Mouse (Mus musculus): ENCODE measurements at regions not wholly inside any gene's neighbourhood (a gene's known extent, or its start where the extent isn't known, plus 50 kb on each side); places are given as distances from the start of the nearest gene placed in this dataset.

DNA sequence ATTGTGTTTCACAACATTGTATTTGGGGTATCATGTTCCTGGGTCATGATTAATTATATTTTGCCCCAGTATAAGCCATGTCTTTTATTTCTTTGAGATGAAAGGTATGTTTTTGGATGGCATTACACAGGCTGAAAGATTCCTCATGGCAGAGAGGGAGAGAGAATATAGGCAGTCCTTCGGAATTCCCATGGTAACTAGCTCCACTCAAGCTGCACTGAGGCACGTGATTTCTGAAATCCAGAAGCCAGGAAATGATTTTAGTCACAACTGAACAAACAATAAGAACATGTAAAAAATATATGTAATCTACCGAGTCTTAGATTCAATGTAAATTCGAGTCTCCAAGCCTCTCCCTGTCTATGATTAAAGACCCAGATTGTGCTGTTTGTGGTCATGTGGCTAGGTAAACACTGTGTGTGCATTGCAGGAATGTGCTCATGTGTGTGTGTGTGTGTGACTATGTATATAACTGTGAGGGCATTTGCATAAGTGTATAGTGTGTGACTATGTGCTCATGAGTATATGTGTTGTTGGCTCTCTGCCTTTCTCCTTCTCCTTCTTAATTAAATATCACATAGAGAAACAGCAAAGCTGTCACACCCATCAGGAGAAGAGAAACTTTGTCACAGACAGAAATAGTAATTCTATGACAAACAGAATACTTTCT lies 169.8 kb downstream of the Diras2 start:
- TF ChIP-seq CTCF (IDR thresholded peaks at IDR 0.05; ENCODE audit: low read depth) (no peak), EP300 (optimal IDR thresholded peaks at IDR 0.05) (no peak)
